Mouse (Mus musculus) megakaryocyte progenitor cell, adult 5-6 weeks (primary cell): ENCODE measurements around the gene Tac4. TPM values are rescaled to one million over a fixed set of nuclear protein-coding genes. Genes with fewer than 3 reads are reported as not detected.
A peak's percentile ranks its signal among the peaks of the same experiment; 100 is the strongest.

Source experiments
- ATAC-seq: replicated peaks from 2 replicates; pipeline ENCODE4 v1.8.0; 2016; ENCODE audit warnings: mild to moderate bottlenecking, moderate TSS enrichment, inconsistent platforms; ENCODE audit not compliant: poor library complexity
- total RNA-seq, 2 experiments: library from RNA; stranded (forward) in 1 of 2; stranded (reverse) in 1 of 2; fragments of 157-497, 149-512 nt in 1 of 2; fragments of 200-1000 nt in 1 of 2; gene quantifications; 2 replicates each; pipeline versions ENCODE4 v1.2.3 to v1.2.4; 2015 to 2017

Gene Tac4
- total RNA-seq (2015) = not detected in 2 replicates
- total RNA-seq (2017) = not detected in 2 replicates

DNA sequence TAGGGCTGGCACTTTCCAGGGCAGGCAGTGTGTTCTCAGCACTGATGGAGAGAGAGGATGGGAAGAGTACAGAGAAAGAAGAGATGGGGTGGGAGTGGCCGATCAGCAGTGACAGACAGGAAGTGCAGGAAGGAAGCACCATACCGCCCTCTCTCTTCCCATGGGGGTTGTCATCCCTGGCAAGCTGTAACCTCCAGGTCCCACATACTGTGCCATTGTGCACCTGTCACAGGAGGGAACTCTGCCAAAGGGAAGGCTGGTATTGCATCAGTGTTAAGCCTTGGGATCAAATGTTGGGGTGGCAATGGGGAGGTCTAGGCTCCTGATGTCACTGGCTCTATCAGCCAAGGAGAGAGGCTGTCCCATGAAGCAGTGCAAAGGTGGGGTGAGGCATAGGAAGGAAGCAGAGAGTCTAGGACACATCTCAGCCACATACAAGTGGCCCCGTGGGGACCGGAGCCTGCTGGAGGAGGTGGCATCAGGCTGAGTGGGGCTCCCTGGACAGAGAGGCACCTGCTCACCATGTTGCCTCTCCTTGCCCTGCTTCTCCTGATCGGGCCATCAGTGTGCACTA, at the start of gene Tac4:
Gene Tac4, plus strand, starts transcription at position 352 of the 574 bp plus-strand sequence.
- ATAC-seq = no peak

DNA sequence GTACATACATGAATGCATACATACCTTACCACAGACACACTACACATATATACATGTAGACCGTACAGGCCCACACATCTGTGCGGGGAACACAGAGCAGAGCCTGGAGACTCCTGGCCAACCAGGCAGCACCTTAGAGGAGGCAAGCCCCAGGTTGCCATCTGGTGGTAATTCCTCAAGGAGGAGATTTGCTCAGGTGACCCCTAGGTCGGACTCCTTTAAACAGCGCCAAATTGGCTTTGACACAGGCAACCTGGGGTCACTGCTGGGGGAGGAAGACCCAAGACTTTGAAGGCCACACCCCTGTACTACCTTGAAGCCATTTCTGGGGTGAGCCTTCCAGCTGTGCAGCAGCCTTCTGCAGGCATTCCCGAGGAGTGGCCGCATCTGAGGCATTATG, 47.7 kb upstream of the Tac4 start:
- no peak for ATAC-seq

GRCm38 (mm10) chr11:95214305-95214704, 47.0 kb upstream of the Tac4 start:
- no peak for ATAC-seq

DNA sequence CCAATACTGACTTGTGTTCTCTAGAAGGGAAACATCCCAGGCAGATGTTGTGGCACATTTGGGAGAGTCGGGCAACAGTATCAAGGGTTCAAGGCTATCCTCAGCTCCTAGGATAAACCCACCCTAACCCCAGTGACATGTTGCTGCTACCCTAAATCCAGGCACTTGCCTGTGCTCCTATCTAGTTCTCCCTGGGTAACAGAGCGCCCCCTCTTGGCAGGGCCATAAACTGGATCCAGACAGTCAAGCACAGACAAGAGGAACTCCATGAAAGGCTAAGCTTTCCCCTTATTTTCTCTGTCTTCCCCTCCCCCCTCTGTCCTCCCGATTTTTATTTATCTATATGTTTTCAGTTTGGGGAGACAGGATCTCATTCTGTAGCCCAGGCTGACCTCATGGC, 45.1 kb upstream of the Tac4 start:
- ATAC-seq = 0 out of 2 replicates have a peak, but pooled peaks have one; percentile 11

DNA sequence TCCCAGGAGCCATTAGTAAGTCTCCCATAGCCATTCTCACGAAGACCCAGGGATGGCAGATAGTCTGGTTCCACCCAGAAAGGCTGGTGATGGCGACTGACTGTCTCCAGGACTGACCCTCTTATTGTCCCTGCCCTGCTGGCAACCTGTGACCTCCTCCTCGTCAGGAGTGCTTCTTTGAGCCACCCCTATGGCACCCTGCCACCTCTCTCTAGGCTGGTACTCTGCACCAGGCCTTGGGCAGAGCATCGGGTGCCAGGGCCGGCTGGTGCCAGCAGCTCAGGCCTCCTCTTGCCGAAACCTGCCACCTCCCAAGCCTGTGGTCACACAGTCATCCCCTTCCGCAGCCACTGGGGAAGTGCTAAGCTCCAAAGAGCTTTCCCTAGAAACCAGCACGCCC, 42.2 kb upstream of the Tac4 start:
- no peak for ATAC-seq

- ATAC-seq = no peak
Measured at GRCm38 (mm10) chr11:95223473-95223872, 37.9 kb upstream of the Tac4 start.

GRCm38 (mm10) chr11:95224124-95224893, 37.0 kb upstream of the Tac4 start:
- no peak for ATAC-seq

DNA sequence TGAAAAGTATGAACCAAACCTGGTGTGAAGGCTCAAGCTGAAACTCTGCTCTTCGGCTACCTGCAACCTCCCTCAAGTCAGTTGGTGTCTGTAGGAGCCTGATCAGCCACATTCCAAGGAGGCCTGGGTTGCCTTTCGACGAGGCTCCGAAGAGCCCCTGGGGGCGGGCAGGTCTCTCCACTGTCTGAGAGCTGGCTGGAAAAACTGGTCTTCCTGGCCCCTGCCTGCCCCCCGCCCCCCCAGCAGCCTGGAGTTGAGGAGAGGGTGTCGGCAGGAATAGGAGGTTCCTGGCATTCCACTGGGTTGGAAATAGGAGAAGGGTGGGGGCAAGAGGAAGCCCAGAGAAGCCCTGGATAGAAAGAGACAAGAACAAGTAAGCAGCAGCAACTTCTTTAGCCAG, 35.9 kb upstream of the Tac4 start:
- ATAC-seq = no peak

GRCm38 (mm10) chr11:95227467-95227866, 33.9 kb upstream of the Tac4 start:
- no peak for ATAC-seq

DNA sequence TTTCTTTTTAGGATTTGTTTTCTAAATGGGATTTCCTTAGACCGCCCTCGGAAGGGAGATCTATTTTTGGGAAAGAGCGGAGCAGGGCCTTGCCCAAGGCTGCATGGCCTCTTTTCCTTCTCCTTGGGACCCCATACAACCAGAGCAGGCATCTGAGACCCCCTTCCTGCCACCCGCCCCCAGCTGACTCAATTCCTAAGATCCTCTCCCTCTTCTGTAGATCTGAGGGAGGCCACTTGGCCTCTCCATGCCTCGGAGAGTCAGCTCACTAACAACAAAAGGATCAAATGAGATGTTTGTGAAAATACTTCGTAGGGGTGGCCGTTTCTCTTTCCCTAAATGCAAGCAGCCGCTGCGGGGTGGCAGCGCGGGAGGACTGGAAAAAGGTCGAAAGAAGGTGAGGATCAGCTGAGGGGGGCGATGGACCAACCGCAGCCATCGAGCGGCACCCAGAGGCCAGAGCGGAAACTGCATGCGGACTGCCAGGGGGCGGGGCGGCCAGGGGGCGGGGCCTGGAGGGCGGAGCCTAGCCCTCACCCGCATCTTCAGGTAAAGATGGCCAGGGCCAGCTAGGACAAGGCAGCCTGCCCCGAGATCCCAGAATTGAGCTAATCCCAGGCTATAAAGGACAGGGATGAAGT, 29.5 kb upstream of the Tac4 start:
- peak; percentile 99 for ATAC-seq

GRCm38 (mm10) chr11:95232329-95232696, 29.0 kb upstream of the Tac4 start:
- ATAC-seq = no peak

DNA sequence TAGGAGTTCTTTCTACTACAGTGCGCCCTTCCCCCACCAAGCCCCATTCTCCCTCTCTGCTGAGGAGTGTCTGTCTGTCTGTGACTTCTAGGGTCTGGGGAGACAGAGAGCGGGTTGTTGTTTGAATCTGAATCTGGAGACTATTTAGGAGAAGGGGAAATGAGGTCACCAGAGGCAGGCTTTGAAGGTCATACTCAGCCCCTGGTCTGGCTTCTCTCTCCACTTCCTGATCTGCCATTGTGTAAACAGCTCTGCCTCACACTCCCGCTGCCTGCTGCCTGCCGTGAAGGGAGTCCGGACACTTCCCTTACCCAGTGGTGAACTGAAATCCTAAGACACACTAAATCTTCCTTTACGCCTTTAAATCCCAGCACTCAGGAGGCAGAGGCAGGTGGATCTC, 22.9 kb upstream of the Tac4 start:
- ATAC-seq = 0 out of 2 replicates have a peak, but pooled peaks have one; percentile 29

- no peak for ATAC-seq
Measured at GRCm38 (mm10) chr11:95242653-95243052, 18.7 kb upstream of the Tac4 start.

DNA sequence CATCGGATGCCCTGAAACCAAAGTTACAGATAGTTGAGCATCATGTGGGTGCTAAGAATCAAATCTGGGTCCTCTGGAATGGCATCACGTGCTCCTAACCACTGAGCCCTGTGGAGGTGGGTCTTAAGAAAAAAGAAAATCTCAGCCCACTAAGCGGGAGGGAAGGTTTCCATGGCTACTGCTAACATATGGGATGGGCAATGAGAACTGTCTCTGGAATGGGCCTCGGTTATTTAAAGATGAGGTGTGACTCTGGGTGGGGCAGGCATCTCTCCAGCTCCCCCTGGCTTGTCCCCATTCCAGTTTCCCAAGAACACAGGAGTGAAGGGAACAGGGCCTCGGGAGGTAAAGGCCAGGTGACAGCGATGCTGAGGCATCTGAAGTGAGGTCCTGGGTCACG, 15.9 kb upstream of the Tac4 start:
- no peak for ATAC-seq

- no peak for ATAC-seq
Measured at GRCm38 (mm10) chr11:95247065-95247464, 14.3 kb upstream of the Tac4 start.

- ATAC-seq = 0 out of 2 replicates have a peak, but pooled peaks have one; percentile 29
Measured at GRCm38 (mm10) chr11:95250110-95250509, 11.2 kb upstream of the Tac4 start.

DNA sequence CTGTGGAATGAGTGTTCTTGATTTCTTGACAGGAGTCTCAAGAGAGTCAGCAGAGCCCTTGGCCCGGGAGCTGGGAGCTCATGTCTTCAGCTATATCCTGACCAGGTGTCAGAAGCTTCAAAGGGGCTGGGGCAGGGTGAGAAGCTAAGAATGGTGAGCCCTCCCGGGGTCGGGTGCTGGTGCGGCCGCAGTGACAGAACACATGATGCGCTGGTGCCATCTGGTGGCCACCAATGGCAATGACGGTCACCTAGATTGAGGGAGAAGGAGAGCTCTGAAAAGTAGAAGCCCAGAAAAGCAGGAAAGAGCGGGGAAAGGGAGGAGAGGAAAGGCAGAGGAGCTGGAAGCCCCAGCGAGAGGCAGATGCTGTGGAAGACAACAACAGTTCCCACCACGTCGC, 10.0 kb upstream of the Tac4 start:
- ATAC-seq = peak; percentile 87

- no peak for ATAC-seq
Measured at GRCm38 (mm10) chr11:95252104-95252503, 9.2 kb upstream of the Tac4 start.

GRCm38 (mm10) chr11:95254165-95254564, 7.2 kb upstream of the Tac4 start:
- ATAC-seq = peak; percentile 35

DNA sequence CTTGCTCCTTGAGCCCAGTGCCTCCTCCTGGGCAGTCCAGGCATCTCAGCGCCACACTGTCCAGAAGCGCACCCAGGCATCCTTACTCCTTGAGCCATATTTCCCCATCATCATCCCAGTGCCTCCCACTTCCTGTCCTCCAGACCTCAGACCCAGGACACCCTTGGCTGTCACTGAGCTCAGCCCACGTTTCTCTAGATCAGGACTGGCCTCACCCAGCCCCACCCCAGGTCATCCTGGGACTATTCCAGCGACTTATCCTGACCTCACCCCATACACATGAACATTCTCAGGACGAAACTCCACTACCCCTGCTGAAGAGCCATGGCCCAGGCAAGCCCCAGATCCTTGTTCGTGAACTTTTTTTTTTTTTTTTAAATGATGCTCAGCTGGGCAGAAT, 5.6 kb upstream of the Tac4 start:
- ATAC-seq = no peak

- no peak for ATAC-seq
Measured at GRCm38 (mm10) chr11:95257930-95258329, 3.4 kb upstream of the Tac4 start.

- ATAC-seq = peak; percentile 59
Measured at GRCm38 (mm10) chr11:95258490-95258889, 2.8 kb upstream of the Tac4 start.
